Mouse (Mus musculus) liver, postnatal 0 days (tissue): ENCODE measurements around the gene Tmc1.

Source experiments
- CTCF ChIP-seq: sonication (generic); IDR thresholded peaks from 2 replicates; pipeline ENCODE4 v1.5.1; 2016; ENCODE audit warnings: antibody characterized with exemption, low read depth
- EP300 ChIP-seq: IDR thresholded peaks from 2 replicates; pipeline ENCODE4 v1.6.1; 2016; ENCODE audit warnings: antibody characterized with exemption, low read depth, mild to moderate bottlenecking

GRCm38 (mm10) chr19:20918241-20918640 lies 35.8 kb downstream of the Tmc1 start:
- no peak for TF ChIP-seq CTCF
- TF ChIP-seq EP300, result no peak
